Mouse (Mus musculus) heart, embryonic 16.5 days (tissue): ENCODE data around the gene Tekt2. TPM values are rescaled to one million over a fixed set of nuclear protein-coding genes. Genes with fewer than 3 reads are reported as not detected.
A peak's percentile ranks its signal among the peaks of the same experiment; 100 is the strongest.

Experiments used
- ATAC-seq: fragments of 200-750 bp; cut with Nextera tagmentation; replicated peaks from 2 replicates; pipeline ENCODE4 v1.8.0; 2017; ENCODE audit warnings: moderate number of reproducible peaks; ENCODE audit not compliant: insufficient read depth, low FRiP score; ENCODE audit errors: extremely low read depth
- H3K27ac ChIP-seq: fragments of 300-500 bp; sonication (generic); 2 replicates; pipeline ENCODE4 v1.5.1; 2014; ENCODE audit warnings: mild to moderate bottlenecking, low read length, control low read depth, moderate library complexity
- H3K27me3 ChIP-seq: fragments of 300-500 bp; sonication (generic); 2 replicates; pipeline ENCODE4 v1.6.1; 2014; ENCODE audit warnings: low read length, mixed read lengths; ENCODE audit not compliant: control insufficient read depth, insufficient read depth
- H3K36me3 ChIP-seq: fragments of 300-500 bp; sonication (generic); 2 replicates; pipeline ENCODE4 v1.6.1; 2014; ENCODE audit not compliant: control insufficient read depth, insufficient read depth
- H3K4me1 ChIP-seq: fragments of 300-500 bp; sonication (generic); 2 replicates; pipeline ENCODE4 v1.6.1; 2014; ENCODE audit warnings: low read length, mixed read lengths; ENCODE audit not compliant: control insufficient read depth, insufficient read depth
- H3K4me2 ChIP-seq: fragments of 300-500 bp; sonication (generic); 2 replicates; pipeline ENCODE4 v1.6.1; 2014; ENCODE audit warnings: low read depth, mild to moderate bottlenecking, control low read depth, low read length
- H3K4me3 ChIP-seq: fragments of 300-500 bp; sonication (generic); 2 replicates; pipeline ENCODE4 v1.5.1; 2014; ENCODE audit warnings: mild to moderate bottlenecking, control low read depth, low read length
- H3K9ac ChIP-seq: fragments of 300-500 bp; sonication (generic); 2 replicates; pipeline ENCODE4 v1.6.1; 2014; ENCODE audit warnings: low read length, control low read depth
- H3K9me3 ChIP-seq: fragments of 300-500 bp; sonication (generic); replicated peaks from 2 replicates; pipeline ENCODE4 v1.6.1; 2016; ENCODE audit warnings: low read length; ENCODE audit not compliant: control insufficient read depth
- WGBS: fragments of 180-500 bp; shearing (Covaris S2); extraction: QIAGEN DNeasy Blood & Tissue Kit; methylation state at CpG from one replicate; pipeline ENCODE4 v1.1.7; 2014; 5-methylcytosine and 5-hydroxymethylcytosine counted together
- polyA plus RNA-seq: library from polyadenylated mRNA; unstranded; fragments of >200 nt; fragmentation: Nextera tagmentation; extraction: Ambion mirVana; gene quantifications from 2 replicates; pipeline ENCODE4 v1.2.1, GENCODE M21; 2015

Gene Tekt2
- polyA plus RNA-seq, 1 experiment from 2014 or later: 2.3 TPM

- no peak overlapping the region for H3K27ac ChIP-seq
- H3K36me3 ChIP-seq: no peaks in the 10 kb centered on the region
- H3K4me3 ChIP-seq: peak overlapping the region; percentile 45
- no peak for ATAC-seq
- no peak overlapping the region for H3K9ac ChIP-seq
- H3K4me1 ChIP-seq: peaks cover 20% of the 10 kb centered on the region
- peaks cover 50% of the 10 kb centered on the region for H3K27me3 ChIP-seq
- H3K4me2 ChIP-seq: peak overlapping the region; percentile 62
- 10% methylated on average over 27 of the region's 27 CpGs for WGBS
- peaks cover 5% of the 10 kb centered on the region for H3K9me3 ChIP-seq
Measured at GRCm38 (mm10) chr4:126301584-126302309, 23.7 kb downstream of the Tekt2 start.

- Histone ChIP-seq H3K4me2 (peak overlapping the region; percentile 62), H3K36me3 (no peaks in the 10 kb centered on the region), H3K4me3 (peak overlapping the region; percentile 45), H3K4me1 (peaks cover 23% of the 10 kb centered on the region), H3K9me3 (peaks cover 4% of the 10 kb centered on the region), H3K27ac (no peak overlapping the region), H3K27me3 (peaks cover 50% of the 10 kb centered on the region), H3K9ac (peak overlapping the region; percentile 43)
- WGBS: under 1% methylated on average over 50 of the region's 50 CpGs
- ATAC-seq: peak; percentile 49; the same call in 1 of the 2 replicates
Measured at GRCm38 (mm10) chr4:126300916-126301583, 24.4 kb downstream of the Tekt2 start.

- H3K4me1 ChIP-seq: peaks cover 20% of the 10 kb centered on the region
- H3K4me3 ChIP-seq: peak overlapping the region; percentile 41
- H3K27ac ChIP-seq: peak overlapping the region; percentile 10; the same call in 1 of the 2 replicates
- H3K9me3 ChIP-seq: no peaks in the 10 kb centered on the region
- H3K9ac ChIP-seq: peak overlapping the region; percentile 70
- H3K36me3 ChIP-seq: no peaks in the 10 kb centered on the region
- 0 out of 2 replicates have a peak, but pooled peaks have one; percentile 37 for ATAC-seq
- peaks cover 40% of the 10 kb centered on the region for H3K27me3 ChIP-seq
- under 1% methylated on average over 34 of the region's 34 CpGs for WGBS
- H3K4me2 ChIP-seq: peak overlapping the region; percentile 75
Measured at GRCm38 (mm10) chr4:126296617-126297101, 28.8 kb downstream of the Tekt2 start.

- WGBS: 47% methylated on average over 4 of the region's 4 CpGs
- Histone ChIP-seq H3K9me3 (no peaks in the 10 kb centered on the region), H3K36me3 (no peaks in the 10 kb centered on the region), H3K4me2 (no peak overlapping the region), H3K27ac (no peak overlapping the region), H3K4me1 (peaks cover 13% of the 10 kb centered on the region), H3K4me3 (no peak overlapping the region), H3K9ac (no peak overlapping the region), H3K27me3 (peaks cover 33% of the 10 kb centered on the region)
- no peak for ATAC-seq
Measured at GRCm38 (mm10) chr4:126295937-126296336, 29.6 kb downstream of the Tekt2 start.

- H3K27ac ChIP-seq: no peak overlapping the region
- no peak for ATAC-seq
- peaks cover 9% of the 10 kb centered on the region for H3K4me1 ChIP-seq
- no peaks in the 10 kb centered on the region for H3K36me3 ChIP-seq
- 77% methylated on average over 6 of the region's 6 CpGs for WGBS
- H3K9me3 ChIP-seq: no peaks in the 10 kb centered on the region
- H3K4me3 ChIP-seq: no peak overlapping the region
- H3K4me2 ChIP-seq: no peak overlapping the region
- peaks cover 29% of the 10 kb centered on the region for H3K27me3 ChIP-seq
- no peak overlapping the region for H3K9ac ChIP-seq
Measured at GRCm38 (mm10) chr4:126295152-126295551, 30.3 kb downstream of the Tekt2 start.

- Histone ChIP-seq H3K9ac (no peak overlapping the region), H3K4me2 (no peak overlapping the region)
- no peak for ATAC-seq
Measured at GRCm38 (mm10) chr4:126291196-126291595, 34.3 kb downstream of the Tekt2 start.

GRCm38 (mm10) chr4:126290314-126290713 is 35.2 kb downstream of the Tekt2 start:
- no peak overlapping the region for H3K4me3 ChIP-seq
- ATAC-seq: no peak
- no peak overlapping the region for H3K9ac ChIP-seq
- H3K27ac ChIP-seq: no peak overlapping the region
- H3K36me3 ChIP-seq: no peaks in the 10 kb centered on the region
- H3K27me3 ChIP-seq: peaks cover 45% of the 10 kb centered on the region
- no peak overlapping the region for H3K4me2 ChIP-seq
- peaks cover 4% of the 10 kb centered on the region; the same call in 1 of the 2 replicates for H3K4me1 ChIP-seq
- H3K9me3 ChIP-seq: peaks cover 6% of the 10 kb centered on the region
- 84% methylated on average over 8 of the region's 8 CpGs for WGBS

More at GRCm38 (mm10) chr4:126291196-126291595, 34.3 kb downstream of the Tekt2 start:
- WGBS: 20% methylated on average over 13 of the region's 13 CpGs
- H3K4me1 ChIP-seq: peaks cover 3% of the 10 kb centered on the region; the same call in 1 of the 2 replicates
- H3K9me3 ChIP-seq: no peaks in the 10 kb centered on the region; the same call in 1 of the 2 replicates
- H3K4me3 ChIP-seq: no peak overlapping the region
- peaks cover 43% of the 10 kb centered on the region for H3K27me3 ChIP-seq
- no peak overlapping the region for H3K27ac ChIP-seq
- H3K36me3 ChIP-seq: no peaks in the 10 kb centered on the region

GRCm38 (mm10) chr4:126288085-126288666 is 37.3 kb downstream of the Tekt2 start:
- Histone ChIP-seq H3K27ac (no peak overlapping the region), H3K4me1 (peaks cover 4% of the 10 kb centered on the region; the same call in 1 of the 2 replicates), H3K4me3 (peak overlapping the region; percentile 1; the same call in 1 of the 2 replicates), H3K9me3 (peaks cover 6% of the 10 kb centered on the region), H3K9ac (no peak overlapping the region), H3K27me3 (peaks cover 54% of the 10 kb centered on the region), H3K36me3 (no peaks in the 10 kb centered on the region), H3K4me2 (peak overlapping the region; percentile 36)
- ATAC-seq: no peak
- WGBS: 40% methylated on average over 17 of the region's 17 CpGs
